Mouse (Mus musculus): ENCODE data around the gene Thbs2. TPM values are rescaled to one million over a fixed set of nuclear protein-coding genes. Genes with fewer than 3 reads are reported as not detected.
A peak's percentile ranks its signal among the peaks of the same experiment; 100 is the strongest.

Gene Thbs2
- total RNA-seq, 2 experiments from 2014 or later, result 10.5 to 12.9 TPM

GRCm38 (mm10) chr17:14696281-14696795 lies 2.3 kb upstream of the Thbs2 start:
- DNase-seq, result no peak

GRCm38 (mm10) chr17:14693048-14693993 lies 714 bp downstream of the Thbs2 start:
- peak; percentile 26 for DNase-seq

GRCm38 (mm10) chr17:14691901-14692300 lies 2.1 kb downstream of the Thbs2 start:
- peak; percentile 52 for DNase-seq

- DNase-seq, result no peak
These were observed 2.8 kb downstream of the Thbs2 start for GRCm38 (mm10) chr17:14691197-14691596.

- DNase-seq, result peak; percentile 65
These were observed 11.2 kb downstream of the Thbs2 start for GRCm38 (mm10) chr17:14682836-14683235.

GRCm38 (mm10) chr17:14681047-14681446 lies 13.0 kb downstream of the Thbs2 start:
- peak; percentile 75 for DNase-seq

- no peak for DNase-seq
These were observed 16.8 kb downstream of the Thbs2 start for GRCm38 (mm10) chr17:14677198-14677597.

GRCm38 (mm10) chr17:14675517-14675916 lies 18.5 kb downstream of the Thbs2 start:
- no peak for DNase-seq

GRCm38 (mm10) chr17:14672402-14672801 lies 21.6 kb downstream of the Thbs2 start:
- DNase-seq, result peak; percentile 83

GRCm38 (mm10) chr17:14667225-14667624 lies 26.8 kb downstream of the Thbs2 start:
- no peak for DNase-seq

GRCm38 (mm10) chr17:14666451-14666850 lies 27.6 kb downstream of the Thbs2 start:
- DNase-seq, result no peak

GRCm38 (mm10) chr17:14663366-14663765 lies 30.7 kb downstream of the Thbs2 start:
- DNase-seq, result peak; percentile 27

GRCm38 (mm10) chr17:14662409-14662808 lies 31.6 kb downstream of the Thbs2 start:
- no peak for DNase-seq

- DNase-seq, result peak; percentile 25
These were observed 34.3 kb downstream of the Thbs2 start for GRCm38 (mm10) chr17:14659746-14660145.

GRCm38 (mm10) chr17:14658123-14658522 lies 35.9 kb downstream of the Thbs2 start:
- no peak for DNase-seq

GRCm38 (mm10) chr17:14657123-14657522 lies 36.9 kb downstream of the Thbs2 start:
- no peak for DNase-seq

GRCm38 (mm10) chr17:14654981-14655380 lies 39.1 kb downstream of the Thbs2 start:
- no peak for DNase-seq

- no peak for DNase-seq
These were observed 42.0 kb downstream of the Thbs2 start for GRCm38 (mm10) chr17:14652013-14652412.

- DNase-seq, result no peak
These were observed 45.9 kb downstream of the Thbs2 start for GRCm38 (mm10) chr17:14647996-14648640.

- no peak for DNase-seq
These were observed 50.0 kb downstream of the Thbs2 start for GRCm38 (mm10) chr17:14643996-14644395.

GRCm38 (mm10) chr17:14640351-14641115 lies 53.5 kb downstream of the Thbs2 start:
- peak; percentile 67 for DNase-seq

All from gastrocnemius, postnatal 25 days (tissue).